In the genomic region with DNA sequence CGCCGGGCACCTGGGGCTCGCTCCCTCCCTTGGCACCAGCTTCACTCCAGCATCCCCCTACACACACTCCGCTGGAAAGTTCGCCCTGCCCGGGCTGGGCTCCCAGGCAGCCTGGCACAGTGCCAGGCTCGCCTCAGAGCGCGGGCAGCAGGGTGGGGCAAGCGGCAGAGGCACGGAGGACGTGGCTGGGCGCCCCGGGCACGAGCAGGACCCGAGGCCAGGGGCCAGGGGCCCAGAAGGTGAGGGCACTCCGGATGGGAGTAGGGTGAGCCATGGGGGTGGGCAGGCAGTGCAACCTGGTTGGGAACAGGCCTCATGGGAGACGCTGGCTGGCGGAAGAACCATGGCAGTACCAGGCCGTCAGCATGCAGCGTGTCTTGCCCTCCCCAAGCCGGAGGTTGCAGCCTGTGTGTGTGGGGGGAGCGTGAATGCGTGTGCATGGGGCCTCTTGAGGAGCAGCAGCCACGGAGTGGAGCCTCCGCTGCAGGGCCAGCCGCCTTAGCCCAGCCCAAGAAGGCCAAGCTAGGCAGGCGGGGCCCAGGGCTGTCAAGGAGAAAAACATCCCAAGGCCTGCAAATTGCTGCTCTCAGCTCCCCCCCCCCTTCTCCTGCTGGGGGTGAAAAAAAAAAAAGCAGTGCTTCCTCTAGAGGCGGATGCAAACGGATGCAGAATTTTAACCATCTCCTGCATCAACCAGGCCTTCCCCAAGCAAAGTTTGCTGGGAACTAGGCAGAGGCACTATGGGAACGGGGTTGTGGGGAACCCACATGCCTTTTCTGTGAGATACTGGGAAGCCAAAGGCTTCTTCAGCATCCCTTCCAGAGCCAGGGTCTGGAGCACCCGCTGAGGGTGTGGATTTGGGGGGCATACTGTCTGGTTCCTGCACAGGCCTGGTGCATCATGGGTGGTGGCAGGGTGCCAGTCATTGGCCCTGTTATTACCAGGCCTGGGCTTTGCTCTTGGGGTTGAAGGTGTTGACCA, we compare ENCODE assay signal across 8 mouse cellular contexts.
DNase-seq lines count a peak whose midpoint lies in the region; ATAC-seq and TF ChIP-seq lines count a peak whose summit lies in the region.

No protein-coding gene starts in this region.

- no peaks in the 10 kb centered on the region for H3K9me3 ChIP-seq in forebrain, embryonic 15.5 days
- H3K9me3 ChIP-seq in lung, postnatal 0 days (ENCODE audit: low read length): no peaks in the 10 kb centered on the region

- peak overlapping the region; percentile 100 for H3K27ac ChIP-seq in forebrain, embryonic 15.5 days (replicated peaks)
- H3K27ac ChIP-seq in lung, postnatal 0 days (ENCODE audit: low read length): peak overlapping the region; percentile 99

- H3K4me1 ChIP-seq in forebrain, embryonic 15.5 days: peaks cover 62% of the 10 kb centered on the region
- peaks cover 15% of the 10 kb centered on the region; the same call in 1 of the 2 replicates for H3K4me1 ChIP-seq in lung, postnatal 0 days (ENCODE audit: insufficient read depth, low read depth, low read length)

- TF ChIP-seq EP300 in lung, postnatal 0 days (IDR thresholded peaks at IDR 0.05): 0 out of 2 replicates have a peak, but pooled peaks have one; percentile 27

- H3K36me3 ChIP-seq in forebrain, embryonic 15.5 days: no peaks in the 10 kb centered on the region
- H3K36me3 ChIP-seq in lung, postnatal 0 days (ENCODE audit: insufficient read depth, low read length): no peaks in the 10 kb centered on the region

- TF ChIP-seq POLR2A in brain, embryonic 14.5 days (IDR thresholded peaks at IDR 0.05; ENCODE audit: borderline replicate concordance, extremely low read depth, insufficient read depth, insufficient read length, poor library complexity, severe bottlenecking): peak; percentile 25; the same call in 1 of the 2 replicates

- peak; percentile 79 for ATAC-seq in forebrain, embryonic 15.5 days (replicated peaks)
- peak; percentile 92 for ATAC-seq in lung, postnatal 0 days

- peak; percentile 19 for DNase-seq in ES-CJ7 (ENCODE audit: low read depth, low spot score)
- DNase-seq in brain, embryonic 14.5 days (ENCODE audit: low read depth): peak; percentile 95
- peak; percentile 81 for DNase-seq in heart, postnatal 25 days (ENCODE audit: low spot score)
- DNase-seq in layer of hippocampus, adult 9-11 months: peak; percentile 85
- DNase-seq in lung, postnatal 0 days (ENCODE audit: low spot score): peak; percentile 95
- peak; percentile 83 for DNase-seq in right cerebral cortex, postnatal 25 days
- DNase-seq in urinary bladder, postnatal 4 days (ENCODE audit: low spot score in 2 of 2): peak; percentile 82 to 85

- intact Hi-C loops in heart, postnatal 25 days (cut with DNase I): loop anchor here (2.0 to 5.0 kb wide), 2 partner anchors 15 to 41 kb away; no protein-coding TSS in a partner anchor

- H3K4me3 ChIP-seq in forebrain, embryonic 15.5 days: peak overlapping the region; percentile 45
- peak overlapping the region; percentile 60 for H3K4me3 ChIP-seq in lung, postnatal 0 days (ENCODE audit: low read depth, low read length)

- H3K9ac ChIP-seq in forebrain, embryonic 15.5 days (replicated peaks): peak overlapping the region; percentile 79
- peak overlapping the region; percentile 96 for H3K9ac ChIP-seq in lung, postnatal 0 days (replicated peaks; ENCODE audit: low read depth)

- 6% methylated on average over 32 of the region's 32 CpGs for WGBS in forebrain, embryonic 15.5 days
- WGBS in lung, postnatal 0 days: 5% methylated on average over 28 of the region's 32 CpGs

- H3K27me3 ChIP-seq in forebrain, embryonic 15.5 days: no peaks in the 10 kb centered on the region
- no peaks in the 10 kb centered on the region for H3K27me3 ChIP-seq in lung, postnatal 0 days (replicated peaks; ENCODE audit: insufficient read depth, low read length)

- TF ChIP-seq CTCF in brain, embryonic 14.5 days (IDR thresholded peaks at IDR 0.05; ENCODE audit: borderline replicate concordance, extremely low read depth, insufficient read depth, insufficient read length): no peak
- peak; percentile 37 for TF ChIP-seq CTCF in lung, postnatal 0 days (IDR thresholded peaks at IDR 0.05)

- peak overlapping the region; percentile 82 for H3K4me2 ChIP-seq in forebrain, embryonic 15.5 days (replicated peaks)
- peak overlapping the region; percentile 95 for H3K4me2 ChIP-seq in lung, postnatal 0 days (replicated peaks; ENCODE audit: low read depth, low read length)

Comparison
In these comparisons a context has a peak if more than half of its experiments do, and no peak if none do; other contexts are left out.
1. Peak in every context shown above with its lines: DNase-seq, ATAC-seq, H3K4me3 ChIP-seq and H3K27ac ChIP-seq.
2. DNase-seq: peak in every context shown above with its lines; median percentile 95 in brain, embryonic 14.5 days; 95 in lung, postnatal 0 days; 85 in layer of hippocampus, adult 9-11 months; 84 in urinary bladder, postnatal 4 days; 83 in right cerebral cortex, postnatal 25 days; 81 in heart, postnatal 25 days; 19 in ES-CJ7.